Mouse (Mus musculus) leukemia stem cell, adult 10-12 weeks (primary cell): Measurements from ENCODE around the gene Apool. TPM values are rescaled to one million over a fixed set of nuclear protein-coding genes. Genes with fewer than 3 reads are reported as not detected.

Experiments used
- polyA plus RNA-seq: library from polyadenylated mRNA; stranded (reverse); fragments of >175 nt; gene quantifications from 2 replicates; pipeline ENCODE4 v1.2.3, GENCODE M21; 2012; ENCODE audit warnings: low replicate concordance

Apool gene
- 0.51 TPM in 1 of 2 replicates, not detected in the other for polyA plus RNA-seq

DNA sequence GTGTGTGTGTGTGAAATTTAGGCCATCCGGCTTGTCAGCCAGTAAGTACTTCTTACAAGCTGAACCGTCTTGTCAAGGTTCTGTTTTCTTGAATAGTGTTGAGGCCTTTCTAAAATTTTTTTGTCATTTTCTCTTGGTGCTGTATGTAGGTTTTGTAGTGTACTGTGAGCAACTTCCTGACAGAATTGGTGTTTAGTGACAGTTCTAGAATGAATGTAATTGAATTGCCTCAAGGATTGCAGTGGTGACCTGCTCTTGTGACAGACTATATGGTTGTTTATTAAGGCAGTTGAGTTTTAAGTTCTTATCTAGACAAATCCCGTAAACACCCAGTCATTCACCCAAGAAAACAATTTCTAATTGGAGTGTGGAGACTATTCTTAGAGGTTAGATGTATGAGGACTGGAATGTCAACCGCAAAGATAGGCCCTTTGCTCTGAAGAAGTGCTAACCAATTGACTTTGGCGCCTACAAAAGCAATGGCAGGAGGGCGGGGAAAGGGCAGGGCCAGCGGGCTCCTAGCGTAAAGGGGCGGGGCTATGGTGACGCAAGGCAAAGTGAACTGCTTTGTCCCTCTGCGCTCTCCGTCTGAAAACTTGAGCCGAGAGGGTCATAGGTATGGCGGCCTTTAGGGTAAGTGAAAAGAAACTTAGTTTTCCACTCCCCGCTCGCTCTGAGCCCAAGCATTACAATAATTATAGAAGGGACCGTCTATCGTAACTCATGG, at the start of gene Apool:
TSS of gene Apool (plus strand) at position 531 of the 727 bp plus-strand sequence.

GRCm38 (mm10) chrX:112406679-112407078, 95.5 kb downstream of the Apool start, which contains the start of gene Satl1:
Gene Satl1 (minus strand): TSS chrX:112406779.

Other genes with a start within 250 kb of the Apool start
- not detected in 2 replicates for gene 4933403O08Rik, start 72.3 kb upstream of the Apool start, polyA plus RNA-seq
- gene Satl1, start 95.4 kb downstream of the Apool start, polyA plus RNA-seq, result not detected in 2 replicates
- not detected in 2 replicates for gene 2010106E10Rik, start 183.9 kb downstream of the Apool start, polyA plus RNA-seq